Mouse (Mus musculus) bone marrow, adult 2 months (tissue): ENCODE data around the gene Ccdc12. TPM values are rescaled to one million over a fixed set of nuclear protein-coding genes. Genes with fewer than 3 reads are reported as not detected.
A peak's percentile ranks its signal among the peaks of the same experiment; 100 is the strongest.

Experiments used
- H3K27ac ChIP-seq: fragments of 200-500 bp; 2 replicates; pipeline ENCODE4 v1.5.1; 2012; ENCODE audit warnings: low read depth, mild to moderate bottlenecking, control low read depth, inconsistent platforms, low read length; ENCODE audit not compliant: control insufficient read depth, poor library complexity, insufficient read depth
- H3K4me1 ChIP-seq: fragments of 200-500 bp; 2 replicates; pipeline ENCODE4 v1.6.1; 2011; ENCODE audit warnings: low read length; ENCODE audit not compliant: control insufficient read depth, insufficient read depth
- H3K4me3 ChIP-seq: fragments of 200-500 bp; replicated peaks from 2 replicates; pipeline ENCODE3; 2011; ENCODE audit warnings: mild to moderate bottlenecking, low read depth, low read length, control low read depth; ENCODE audit not compliant: control insufficient read depth
- CTCF ChIP-seq: fragments of 200-500 bp; IDR thresholded peaks from 2 replicates; pipeline ENCODE4 v1.5.1; 2011; ENCODE audit warnings: low read length, control low read depth; ENCODE audit not compliant: control insufficient read depth, insufficient read depth
- POLR2A ChIP-seq: fragments of 200-500 bp; IDR thresholded peaks from 2 replicates; pipeline ENCODE4 v1.6.1; 2011; ENCODE audit warnings: low read depth, mild to moderate bottlenecking, control low read depth, low read length, borderline replicate concordance; ENCODE audit not compliant: control insufficient read depth
- WGBS: fragments of 180-500 bp; shearing (Covaris S2); methylation state at CpG from one replicate; pipeline ENCODE4 v1.1.7; 2018; 5-methylcytosine and 5-hydroxymethylcytosine counted together
- polyA plus RNA-seq: library from polyadenylated mRNA; stranded (reverse); fragments of >200 nt; gene quantifications from 2 replicates; pipeline ENCODE4 v1.2.4, GENCODE M21; 2011; ENCODE audit warnings: low replicate concordance; ENCODE audit not compliant: missing spikeins, insufficient read depth, insufficient read length

Ccdc12 gene
- polyA plus RNA-seq, 1 experiment = 168 TPM

GRCm38 (mm10) chr9:110684100-110684831 lies 28.0 kb downstream of the Ccdc12 start:
- TF ChIP-seq CTCF = no peak
- TF ChIP-seq POLR2A = no peak
- peaks cover 18% of the 10 kb centered on the region for H3K4me1 ChIP-seq
- no peak overlapping the region for H3K4me3 ChIP-seq
- 59% methylated on average over 6 of the region's 6 CpGs for WGBS
- no peak overlapping the region; the same call in none of the 2 replicates for H3K27ac ChIP-seq

GRCm38 (mm10) chr9:110685187-110685586 lies 28.9 kb downstream of the Ccdc12 start:
- no peak overlapping the region for H3K4me3 ChIP-seq
- H3K27ac ChIP-seq = no peak overlapping the region; the same call in 1 of the 2 replicates
- TF ChIP-seq POLR2A (no peak), CTCF (no peak)
- 62% methylated on average over 8 of the region's 8 CpGs for WGBS
- H3K4me1 ChIP-seq = peaks cover 18% of the 10 kb centered on the region

GRCm38 (mm10) chr9:110685591-110685990 lies 29.3 kb downstream of the Ccdc12 start:
- no peak overlapping the region for H3K4me3 ChIP-seq
- 29% methylated on average over 5 of the region's 5 CpGs for WGBS
- H3K4me1 ChIP-seq = peaks cover 18% of the 10 kb centered on the region
- TF ChIP-seq CTCF = no peak
- H3K27ac ChIP-seq = 0 out of 2 replicates have a peak overlapping the region, but pooled peaks have one; percentile 6

- Histone ChIP-seq H3K27ac (no peak overlapping the region), H3K4me3 (no peak overlapping the region), H3K4me1 (peaks cover 17% of the 10 kb centered on the region)
- TF ChIP-seq POLR2A = no peak
- WGBS = 70% methylated on average over 3 of the region's 3 CpGs
Measured at GRCm38 (mm10) chr9:110686472-110686871, 30.2 kb downstream of the Ccdc12 start.

- TF ChIP-seq POLR2A (no peak), CTCF (no peak)
- 90% methylated on average over 5 of the region's 5 CpGs for WGBS
- H3K4me1 ChIP-seq = peaks cover 15% of the 10 kb centered on the region
Measured at GRCm38 (mm10) chr9:110687061-110687460, 30.8 kb downstream of the Ccdc12 start.

GRCm38 (mm10) chr9:110687846-110688245 lies 31.5 kb downstream of the Ccdc12 start:
- WGBS = 77% methylated on average over 2 of the region's 2 CpGs
- peaks cover 12% of the 10 kb centered on the region for H3K4me1 ChIP-seq
- no peak overlapping the region for H3K27ac ChIP-seq
- TF ChIP-seq CTCF (no peak), POLR2A (no peak)
- no peak overlapping the region for H3K4me3 ChIP-seq

More at GRCm38 (mm10) chr9:110687061-110687460, 30.8 kb downstream of the Ccdc12 start:
- Histone ChIP-seq H3K27ac (no peak overlapping the region), H3K4me3 (no peak overlapping the region)

GRCm38 (mm10) chr9:110689261-110689779 lies 33.0 kb downstream of the Ccdc12 start:
- Histone ChIP-seq H3K4me3 (no peak overlapping the region), H3K4me1 (peaks cover 5% of the 10 kb centered on the region), H3K27ac (no peak overlapping the region)
- WGBS = 91% methylated on average over 8 of the region's 8 CpGs
- TF ChIP-seq POLR2A (no peak), CTCF (no peak)

GRCm38 (mm10) chr9:110695165-110695755 lies 39.0 kb downstream of the Ccdc12 start:
- TF ChIP-seq CTCF (no peak), POLR2A (no peak)
- 89% methylated on average over 4 of the region's 4 CpGs for WGBS
- Histone ChIP-seq H3K4me1 (no peaks in the 10 kb centered on the region; the same call in 1 of the 2 replicates), H3K4me3 (no peak overlapping the region), H3K27ac (no peak overlapping the region)
